23 mouse cellular contexts compared by ENCODE assay signal in the genomic region with DNA sequence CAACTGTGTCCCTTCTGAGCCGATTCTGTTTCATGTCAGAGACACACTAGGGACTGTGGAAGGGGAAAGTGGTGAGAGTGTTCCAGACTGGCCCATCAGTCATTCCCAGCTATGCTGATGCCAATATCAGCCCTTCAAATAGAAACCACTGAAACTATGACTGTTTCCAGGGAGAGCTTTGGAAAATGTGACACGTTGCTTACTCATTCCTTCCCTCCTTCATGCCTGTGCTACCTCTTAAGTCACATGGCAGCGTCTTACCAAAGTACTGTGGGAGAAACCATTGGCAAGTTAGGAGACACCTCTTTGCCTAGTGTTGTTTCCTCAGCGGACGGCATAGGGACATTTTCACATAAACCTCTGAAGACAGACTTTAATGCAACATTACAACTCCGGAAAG.
DNase-seq lines count a peak whose midpoint lies in the region; ATAC-seq and TF ChIP-seq lines count a peak whose summit lies in the region.
"Had no signal": no experiment of that assay in that cellular context is flagged by ENCODE, and none has a peak within 500 bp of the region (broad histone marks: within the 10 kb centered on the region; RNA-seq: fewer than 3 reads in every experiment).

No protein-coding gene starts in this region.

- no peak for ATAC-seq in forebrain, embryonic 15.5 days (replicated peaks)
- ATAC-seq: activated CD4-positive, CD25-positive, alpha-beta regulatory T cell, adult 4 months; CD4-positive, CD25-positive, alpha-beta regulatory T cell, adult 4 months; forebrain, postnatal 0 days; intestine, embryonic 16.5 days; Patski had no signal

- no peak for TF ChIP-seq CTCF in embryonic fibroblast, embryonic 13.5 days (IDR thresholded peaks at IDR 0.05; ENCODE audit: borderline replicate concordance, insufficient read depth, low read length)

- DNase-seq in heart, adult 9 months (ENCODE audit: low spot score in 2 of 2), result peak; percentile 11 to 15
- no peak for DNase-seq in heart, postnatal 36 days
- peak; percentile 87 for DNase-seq in 3T3-L1 (ENCODE audit: low read depth, low spot score)
- DNase-seq in ovary, postnatal 14 days (ENCODE audit: low spot score), result no peak
- no peak for DNase-seq in cerebellum, postnatal 10 days
- DNase-seq: adrenal gland, adult 2 months; adrenal gland, postnatal 25 days; cerebellum, adult 2 months; cerebellum, postnatal 14 days; embryo, embryonic 11 days; forebrain, postnatal 0 days; gastrocnemius, postnatal 36 days had no signal

- H3K27ac ChIP-seq in embryonic fibroblast, embryonic 13.5 days (ENCODE audit: insufficient read depth, low read length), result peak overlapping the region; percentile 59
- no peak overlapping the region for H3K27ac ChIP-seq in forebrain, embryonic 15.5 days (replicated peaks)
- H3K27ac ChIP-seq: embryonic facial prominence, embryonic 15.5 days; forebrain, embryonic 12.5 days; hindbrain, embryonic 15.5 days had no signal

- H3K4me3 ChIP-seq in embryonic fibroblast, embryonic 13.5 days (ENCODE audit: insufficient read depth, low read length), result no peak overlapping the region
- no peak overlapping the region for H3K4me3 ChIP-seq in forebrain, embryonic 15.5 days
- H3K4me3 ChIP-seq: embryonic facial prominence, embryonic 15.5 days; forebrain, embryonic 12.5 days; hindbrain, embryonic 15.5 days had no signal

- 94% methylated on average over 6 of the region's 6 CpGs for WGBS in forebrain, embryonic 15.5 days

- no peak overlapping the region for H3K9ac ChIP-seq in forebrain, embryonic 15.5 days (replicated peaks)
- H3K9ac ChIP-seq: embryonic facial prominence, embryonic 15.5 days; forebrain, embryonic 12.5 days; forebrain, postnatal 0 days; hindbrain, embryonic 15.5 days had no signal

- H3K36me3 ChIP-seq in forebrain, embryonic 15.5 days, result no peaks in the 10 kb centered on the region
- H3K36me3 ChIP-seq: embryonic facial prominence, embryonic 15.5 days; forebrain, embryonic 12.5 days; G1E; hindbrain, embryonic 15.5 days had no signal

- intact Hi-C loops in heart, postnatal 36 days (cut with DNase I), result no loop called here

- no peaks in the 10 kb centered on the region for H3K9me3 ChIP-seq in forebrain, embryonic 15.5 days
- H3K9me3 ChIP-seq: embryonic facial prominence, embryonic 15.5 days; forebrain, embryonic 12.5 days; G1E; hindbrain, embryonic 15.5 days had no signal

- H3K27me3 ChIP-seq in forebrain, embryonic 15.5 days, result no peaks in the 10 kb centered on the region
- H3K27me3 ChIP-seq: embryonic facial prominence, embryonic 15.5 days; forebrain, embryonic 12.5 days; hindbrain, embryonic 15.5 days had no signal

- TF ChIP-seq POLR2A in embryonic fibroblast, embryonic 13.5 days (IDR thresholded peaks at IDR 0.05; ENCODE audit: low read depth, low read length), result no peak

- H3K4me1 ChIP-seq in embryonic fibroblast, embryonic 13.5 days (ENCODE audit: control insufficient read depth, insufficient read depth, low read length), result no peaks in the 10 kb centered on the region
- H3K4me1 ChIP-seq in forebrain, embryonic 15.5 days, result peaks cover 2% of the 10 kb centered on the region; the same call in 1 of the 2 replicates
- H3K4me1 ChIP-seq: embryonic facial prominence, embryonic 15.5 days; forebrain, embryonic 12.5 days had no signal

- no peak overlapping the region for H3K4me2 ChIP-seq in forebrain, embryonic 15.5 days (replicated peaks)
- H3K4me2 ChIP-seq: embryonic facial prominence, embryonic 15.5 days; forebrain, embryonic 12.5 days; heart, embryonic 11.5 days; hindbrain, embryonic 15.5 days had no signal

Comparison
In these comparisons a context has a peak if more than half of its experiments do, and no peak if none do; other contexts are left out.
1. DNase-seq: peak in heart, adult 9 months (2 of 2) and 3T3-L1 (single experiment); none in heart, postnatal 36 days (0 of 2), ovary, postnatal 14 days (single experiment) and cerebellum, postnatal 10 days (0 of 2).